Mouse (Mus musculus): ENCODE results near the gene Brinp1. TPM values are rescaled to one million over a fixed set of nuclear protein-coding genes. Genes with fewer than 3 reads are reported as not detected.

Brinp1 gene
- polyA plus RNA-seq, 1 experiment from 2014 or later = 1.8 TPM

- 79% methylated on average over 2 of the region's 2 CpGs for WGBS
Observed at GRCm38 (mm10) chr4:68942938-68943337, 11.3 kb downstream of the Brinp1 start.

DNA sequence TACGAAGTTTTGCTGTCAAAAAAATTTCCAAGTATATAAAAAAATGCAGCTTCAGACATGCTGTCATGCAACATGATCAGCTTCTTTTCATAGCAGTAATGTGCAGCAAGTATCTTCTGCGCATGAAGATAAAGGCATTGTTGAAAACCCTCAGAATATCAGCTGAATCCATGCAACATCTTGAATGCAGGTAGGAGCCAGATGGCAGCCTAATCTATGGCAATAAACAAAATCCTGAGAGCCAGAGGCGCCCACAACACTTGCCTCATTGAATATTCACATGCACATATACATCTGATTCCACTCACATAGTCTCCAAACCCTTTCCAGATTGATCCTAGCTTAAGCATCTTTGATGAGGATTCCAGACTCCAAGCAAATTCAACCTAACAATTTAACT lies 24.2 kb downstream of the Brinp1 start:
- no peak overlapping the region for H3K4me3 ChIP-seq (replicated peaks; ENCODE audit: low read depth, low read length)
- H3K27ac ChIP-seq = no peak overlapping the region
- no peak for TF ChIP-seq CTCF (IDR thresholded peaks at IDR 0.05; ENCODE audit: low read depth)
- no peak for DNase-seq (ENCODE audit: low spot score)
- no peaks in the 10 kb centered on the region for H3K27me3 ChIP-seq (ENCODE audit: insufficient read depth, low read length)
- no peak overlapping the region for H3K9ac ChIP-seq (ENCODE audit: low read depth, low read length)
- no peak overlapping the region for H3K4me2 ChIP-seq (ENCODE audit: low read length)
- H3K9me3 ChIP-seq (replicated peaks; ENCODE audit: low read length) = no peaks in the 10 kb centered on the region
- ATAC-seq (replicated peaks; ENCODE audit: low FRiP score, low read depth) = no peak
- 83% methylated on average over 3 of the region's 3 CpGs for WGBS
- H3K4me1 ChIP-seq (replicated peaks; ENCODE audit: insufficient read depth, low read length) = no peaks in the 10 kb centered on the region
- no peaks in the 10 kb centered on the region for H3K36me3 ChIP-seq (ENCODE audit: insufficient read depth, low read length)

More at GRCm38 (mm10) chr4:68942938-68943337, 11.3 kb downstream of the Brinp1 start:
- H3K9me3 ChIP-seq (replicated peaks; ENCODE audit: low read length) = no peaks in the 10 kb centered on the region
- H3K36me3 ChIP-seq (ENCODE audit: insufficient read depth, low read length) = no peaks in the 10 kb centered on the region
- TF ChIP-seq CTCF (IDR thresholded peaks at IDR 0.05; ENCODE audit: low read depth) = no peak
- ATAC-seq (replicated peaks; ENCODE audit: low FRiP score, low read depth) (no peak), DNase-seq (ENCODE audit: low spot score) (no peak)
- H3K4me2 ChIP-seq (ENCODE audit: low read length) = no peak overlapping the region
- no peak overlapping the region for H3K9ac ChIP-seq (ENCODE audit: low read depth, low read length)
- H3K4me1 ChIP-seq (replicated peaks; ENCODE audit: insufficient read depth, low read length) = no peaks in the 10 kb centered on the region
- H3K4me3 ChIP-seq (replicated peaks; ENCODE audit: low read depth, low read length) = no peak overlapping the region
- no peak overlapping the region for H3K27ac ChIP-seq
- H3K27me3 ChIP-seq (ENCODE audit: insufficient read depth, low read length) = no peaks in the 10 kb centered on the region

GRCm38 (mm10) chr4:68926091-68926490 lies 28.1 kb downstream of the Brinp1 start:
- no peak for ATAC-seq (replicated peaks; ENCODE audit: low FRiP score, low read depth)
- TF ChIP-seq CTCF (IDR thresholded peaks at IDR 0.05; ENCODE audit: low read depth) = no peak
- Histone ChIP-seq H3K36me3 (ENCODE audit: insufficient read depth, low read length) (no peaks in the 10 kb centered on the region), H3K9ac (ENCODE audit: low read depth, low read length) (no peak overlapping the region), H3K4me2 (ENCODE audit: low read length) (no peak overlapping the region), H3K27ac (no peak overlapping the region), H3K4me1 (replicated peaks; ENCODE audit: insufficient read depth, low read length) (no peaks in the 10 kb centered on the region), H3K9me3 (replicated peaks; ENCODE audit: low read length) (no peaks in the 10 kb centered on the region), H3K4me3 (replicated peaks; ENCODE audit: low read depth, low read length) (no peak overlapping the region), H3K27me3 (ENCODE audit: insufficient read depth, low read length) (no peaks in the 10 kb centered on the region)
- no peak for DNase-seq (ENCODE audit: low spot score)
- WGBS = 64% methylated on average over 2 of the region's 2 CpGs

DNA sequence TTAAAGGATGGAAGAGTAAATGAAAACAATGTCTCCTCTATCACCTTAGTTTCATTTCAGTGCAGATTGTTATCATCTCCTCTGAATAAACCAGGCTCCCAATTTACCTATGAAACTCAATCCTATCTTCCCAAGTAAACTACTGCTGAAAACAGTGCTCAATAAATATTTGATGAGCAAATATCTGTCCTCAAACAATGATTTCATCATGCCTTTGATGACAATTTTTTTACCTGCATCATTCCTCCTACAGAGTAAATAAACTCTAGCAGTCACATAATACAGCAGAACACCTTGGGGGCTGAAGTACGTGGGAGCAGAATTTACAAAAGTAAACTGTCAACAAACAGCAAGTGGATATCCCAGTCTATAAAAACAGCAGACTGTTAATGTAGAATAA lies 31.3 kb downstream of the Brinp1 start:
- WGBS = 53% methylated on average over 1 of the region's 1 CpGs
- Histone ChIP-seq H3K4me2 (ENCODE audit: low read length) (no peak overlapping the region), H3K4me3 (replicated peaks; ENCODE audit: low read depth, low read length) (no peak overlapping the region), H3K27me3 (ENCODE audit: insufficient read depth, low read length) (no peaks in the 10 kb centered on the region), H3K27ac (no peak overlapping the region), H3K9ac (ENCODE audit: low read depth, low read length) (no peak overlapping the region), H3K36me3 (ENCODE audit: insufficient read depth, low read length) (no peaks in the 10 kb centered on the region), H3K4me1 (replicated peaks; ENCODE audit: insufficient read depth, low read length) (no peaks in the 10 kb centered on the region), H3K9me3 (replicated peaks; ENCODE audit: low read length) (no peaks in the 10 kb centered on the region)
- TF ChIP-seq CTCF (IDR thresholded peaks at IDR 0.05; ENCODE audit: low read depth) = no peak
- ATAC-seq (replicated peaks; ENCODE audit: low FRiP score, low read depth) (no peak), DNase-seq (ENCODE audit: low spot score) (no peak)

DNA sequence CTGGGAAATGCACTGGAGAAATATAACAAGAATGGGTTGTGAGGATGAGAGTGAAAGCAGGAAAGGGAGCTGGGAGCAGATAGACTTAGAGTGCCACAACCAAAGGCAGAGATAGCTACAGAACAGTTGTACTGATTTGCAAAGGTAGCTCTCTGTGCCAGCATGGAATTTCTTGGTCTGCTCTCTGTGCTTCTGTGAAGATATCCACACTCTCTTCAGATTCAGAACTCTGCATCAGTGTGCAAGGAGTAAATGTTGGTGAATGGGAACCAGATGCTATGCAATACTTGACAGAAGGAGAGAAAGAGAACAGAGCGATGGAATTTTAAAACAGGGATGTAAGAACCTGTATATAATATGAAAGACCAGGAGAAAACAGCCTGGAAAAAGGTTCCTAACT lies 31.7 kb downstream of the Brinp1 start:
- WGBS = 86% methylated on average over 1 of the region's 1 CpGs

GRCm38 (mm10) chr4:68920127-68920526 lies 34.1 kb downstream of the Brinp1 start:
- no peak for DNase-seq (ENCODE audit: low spot score)
- no peak overlapping the region for H3K4me2 ChIP-seq (ENCODE audit: low read length)
- ATAC-seq (replicated peaks; ENCODE audit: low FRiP score, low read depth) = no peak
- H3K9me3 ChIP-seq (replicated peaks; ENCODE audit: low read length) = no peaks in the 10 kb centered on the region
- no peak overlapping the region for H3K4me3 ChIP-seq (replicated peaks; ENCODE audit: low read depth, low read length)
- H3K9ac ChIP-seq (ENCODE audit: low read depth, low read length) = no peak overlapping the region
- no peak for TF ChIP-seq CTCF (IDR thresholded peaks at IDR 0.05; ENCODE audit: low read depth)
- WGBS = 66% methylated on average over 3 of the region's 3 CpGs
- H3K4me1 ChIP-seq (replicated peaks; ENCODE audit: insufficient read depth, low read length) = no peaks in the 10 kb centered on the region
- H3K27me3 ChIP-seq (ENCODE audit: insufficient read depth, low read length) = no peaks in the 10 kb centered on the region
- no peak overlapping the region for H3K27ac ChIP-seq
- H3K36me3 ChIP-seq (ENCODE audit: insufficient read depth, low read length) = no peaks in the 10 kb centered on the region

More for the DNA sequence above, 31.7 kb downstream of the Brinp1 start:
- Histone ChIP-seq H3K9ac (ENCODE audit: low read depth, low read length) (no peak overlapping the region), H3K27ac (no peak overlapping the region), H3K27me3 (ENCODE audit: insufficient read depth, low read length) (no peaks in the 10 kb centered on the region), H3K36me3 (ENCODE audit: insufficient read depth, low read length) (no peaks in the 10 kb centered on the region), H3K9me3 (replicated peaks; ENCODE audit: low read length) (no peaks in the 10 kb centered on the region), H3K4me3 (replicated peaks; ENCODE audit: low read depth, low read length) (no peak overlapping the region), H3K4me1 (replicated peaks; ENCODE audit: insufficient read depth, low read length) (no peaks in the 10 kb centered on the region), H3K4me2 (ENCODE audit: low read length) (no peak overlapping the region)
- DNase-seq (ENCODE audit: low spot score) (no peak), ATAC-seq (replicated peaks; ENCODE audit: low FRiP score, low read depth) (no peak)
- no peak for TF ChIP-seq CTCF (IDR thresholded peaks at IDR 0.05; ENCODE audit: low read depth)

DNA sequence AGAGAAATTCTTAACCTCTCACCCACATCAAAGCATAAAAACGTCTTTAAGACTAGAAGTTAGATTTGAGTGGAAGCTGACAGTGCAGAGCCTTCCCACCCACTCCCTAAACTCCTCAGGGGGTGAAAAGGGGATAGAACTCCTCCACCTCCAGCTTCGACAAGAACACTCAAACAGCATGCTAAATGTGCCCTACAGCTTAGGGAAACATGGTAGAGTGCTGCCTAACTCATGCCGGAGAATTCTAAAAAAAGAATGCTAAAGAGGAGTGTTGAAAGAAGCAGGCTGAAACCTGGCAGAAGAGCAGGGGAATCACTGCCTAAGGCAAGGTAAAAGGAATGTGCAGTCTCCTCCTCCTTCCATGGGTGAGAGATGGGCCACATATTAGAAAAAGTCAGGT lies 43.3 kb downstream of the Brinp1 start:
- Histone ChIP-seq H3K9ac (ENCODE audit: low read depth, low read length) (no peak overlapping the region), H3K4me2 (ENCODE audit: low read length) (no peak overlapping the region), H3K4me3 (replicated peaks; ENCODE audit: low read depth, low read length) (no peak overlapping the region), H3K36me3 (ENCODE audit: insufficient read depth, low read length) (no peaks in the 10 kb centered on the region), H3K9me3 (replicated peaks; ENCODE audit: low read length) (no peaks in the 10 kb centered on the region), H3K27ac (no peak overlapping the region), H3K27me3 (ENCODE audit: insufficient read depth, low read length) (no peaks in the 10 kb centered on the region), H3K4me1 (replicated peaks; ENCODE audit: insufficient read depth, low read length) (no peaks in the 10 kb centered on the region)
- no peak for TF ChIP-seq CTCF (IDR thresholded peaks at IDR 0.05; ENCODE audit: low read depth)
- no peak for DNase-seq (ENCODE audit: low spot score)
- no peak for ATAC-seq (replicated peaks; ENCODE audit: low FRiP score, low read depth)
- 41% methylated on average over 3 of the region's 3 CpGs for WGBS
